Mouse (Mus musculus): ENCODE results near the gene Cfap74. TPM values are rescaled to one million over a fixed set of nuclear protein-coding genes. Genes with fewer than 3 reads are reported as not detected.

The Cfap74 gene
- polyA plus RNA-seq (2017; shearing (Covaris generic)): 1 to 10 TPM; 3.8 to 4.4 TPM

- peak; percentile 69 for ATAC-seq
These were observed at the start of gene Cfap74 for GRCm38 (mm10) chr4:155409058-155409776. Gene Cfap74 (plus strand): TSS chr4:155409190.

- no peak for ATAC-seq
These were observed 49.2 kb upstream of the Cfap74 start for GRCm38 (mm10) chr4:155359560-155360464.

DNA sequence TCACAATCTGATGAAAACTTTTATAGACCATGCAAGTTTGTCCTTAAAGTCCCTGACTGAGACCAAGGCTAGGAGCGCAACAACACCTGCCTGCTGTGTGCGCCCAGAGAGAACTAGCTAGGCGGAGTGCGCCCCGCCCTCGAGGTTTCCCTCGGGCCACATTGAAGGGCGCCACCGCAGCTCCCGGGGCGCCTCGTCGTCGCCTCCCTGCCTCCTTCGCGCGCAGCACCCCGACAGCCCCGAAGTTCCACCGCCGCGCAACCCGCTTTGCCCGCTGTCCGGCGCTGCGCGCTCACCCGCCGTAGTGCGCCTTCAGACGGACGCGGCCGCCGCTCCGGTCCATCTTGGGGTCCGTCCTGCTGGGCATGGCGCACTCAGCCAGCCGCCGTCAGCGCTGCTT, 48.1 kb upstream of the Cfap74 start:
- ATAC-seq: peak; percentile 28

DNA sequence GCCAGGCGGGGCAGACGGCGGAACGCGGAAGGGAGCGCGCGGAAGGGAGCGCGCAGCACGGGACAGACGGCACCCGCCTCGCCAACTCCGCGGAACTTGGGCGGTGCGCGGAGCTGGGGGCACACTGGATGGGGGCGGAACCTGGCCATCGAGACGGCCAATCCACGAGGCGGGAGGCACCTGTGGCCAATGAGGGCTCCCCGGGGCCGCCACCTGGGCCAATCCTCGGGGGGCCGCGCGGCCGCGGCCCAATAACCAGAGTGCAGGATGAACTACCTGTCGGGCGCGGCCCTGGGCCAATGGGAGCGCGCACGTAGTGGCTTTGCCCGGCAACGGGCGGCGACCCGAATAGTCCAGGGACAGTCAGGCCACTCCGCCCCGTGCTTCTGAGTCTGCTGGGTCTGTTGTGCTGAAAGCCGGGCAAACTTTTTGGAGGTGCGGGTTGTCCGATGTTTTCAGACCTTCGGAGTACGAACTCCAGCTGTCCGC, 47.6 kb upstream of the Cfap74 start, which contains the start of gene Prkcz:
Gene Prkcz, minus strand, starts transcription at position 59 of the 489 bp plus-strand sequence.
- peak; percentile 97 for ATAC-seq

DNA sequence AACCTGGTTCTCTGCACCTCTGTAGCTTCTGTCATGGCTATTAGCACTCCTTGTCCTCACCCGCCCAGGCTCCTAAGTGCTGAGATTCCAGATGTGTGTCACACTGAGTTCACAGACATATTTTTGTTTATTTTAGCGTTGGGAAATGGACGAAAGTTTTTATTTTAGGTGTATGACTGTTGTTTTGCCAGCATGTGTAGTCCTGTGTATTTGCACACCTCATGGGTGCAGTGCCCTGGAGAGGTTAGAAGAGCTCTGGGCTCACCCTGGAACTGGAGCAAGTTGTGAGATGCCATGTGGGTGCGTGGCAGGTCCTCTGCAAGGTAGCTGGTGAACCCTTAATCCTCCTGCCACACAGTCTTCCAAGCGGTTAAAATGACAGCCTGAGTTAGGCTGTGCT, 46.5 kb upstream of the Cfap74 start:
- no peak for ATAC-seq

- ATAC-seq: no peak
These were observed 42.2 kb upstream of the Cfap74 start for GRCm38 (mm10) chr4:155366784-155367183.

GRCm38 (mm10) chr4:155367739-155368138, 41.3 kb upstream of the Cfap74 start:
- ATAC-seq: no peak

DNA sequence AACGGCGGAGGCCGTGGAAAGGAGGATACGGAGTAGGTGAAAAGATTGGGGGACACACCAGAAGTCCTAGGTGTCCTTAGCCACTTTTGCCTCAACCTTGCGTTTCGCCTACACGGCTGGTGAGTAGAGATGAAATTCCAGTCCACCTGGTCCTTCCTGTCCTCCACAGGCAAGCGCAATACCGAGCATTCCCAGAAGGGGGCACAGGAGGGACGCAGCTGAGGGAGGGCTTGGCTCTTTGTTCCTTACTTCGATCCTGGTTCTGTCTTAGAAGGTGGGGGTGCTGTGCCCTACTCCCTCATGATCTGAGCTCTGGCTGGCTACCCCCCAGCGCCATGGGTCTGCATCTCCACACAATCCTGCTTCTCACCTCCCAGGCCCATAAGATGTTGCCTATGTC, 40.3 kb upstream of the Cfap74 start:
- ATAC-seq: no peak

DNA sequence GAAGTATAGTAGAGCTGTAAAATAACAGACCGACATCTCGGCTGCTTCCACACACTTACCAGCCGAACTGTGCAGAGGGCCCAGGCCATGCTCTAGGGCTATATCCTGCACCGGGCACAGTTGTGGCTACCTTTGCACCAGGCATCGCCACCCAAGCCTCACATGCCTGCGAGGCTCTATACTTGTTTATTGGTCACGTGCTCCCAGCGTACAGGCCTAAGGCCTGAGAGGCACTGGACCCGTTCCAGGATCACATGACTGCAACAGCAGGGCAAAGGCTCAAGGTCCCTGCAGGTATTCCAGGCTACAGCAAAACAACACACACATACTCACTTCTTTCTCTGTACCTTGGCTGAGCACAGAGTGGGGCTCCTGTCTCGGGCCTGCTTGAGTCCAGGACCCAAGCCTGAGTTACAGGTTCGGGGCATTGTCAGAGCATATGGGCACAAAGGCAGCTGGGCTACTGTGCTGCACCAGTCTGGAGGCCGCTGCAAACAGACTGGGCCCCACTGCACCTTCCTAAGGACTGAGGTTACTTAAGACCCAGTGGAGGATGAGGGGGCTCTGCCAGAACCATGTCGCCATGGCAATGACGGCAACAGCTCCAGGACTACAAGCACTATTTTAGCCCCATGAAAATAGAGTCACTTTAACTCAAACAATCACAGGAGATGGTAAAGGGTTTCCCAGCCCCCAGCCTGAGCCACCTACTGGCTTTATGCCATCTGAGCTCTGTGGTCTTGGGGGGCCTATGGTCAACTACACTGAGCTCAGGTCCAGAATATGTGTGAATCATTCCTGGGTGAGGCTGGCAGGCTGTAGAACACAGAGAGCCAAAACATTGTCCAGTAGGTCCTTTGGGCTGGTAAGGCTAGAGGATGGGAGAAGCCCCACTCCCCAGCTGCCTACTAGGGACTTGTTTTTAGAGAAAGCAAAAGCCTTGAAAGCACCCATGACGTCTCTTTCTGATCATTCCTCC, 38.0 kb upstream of the Cfap74 start:
- ATAC-seq: no peak

DNA sequence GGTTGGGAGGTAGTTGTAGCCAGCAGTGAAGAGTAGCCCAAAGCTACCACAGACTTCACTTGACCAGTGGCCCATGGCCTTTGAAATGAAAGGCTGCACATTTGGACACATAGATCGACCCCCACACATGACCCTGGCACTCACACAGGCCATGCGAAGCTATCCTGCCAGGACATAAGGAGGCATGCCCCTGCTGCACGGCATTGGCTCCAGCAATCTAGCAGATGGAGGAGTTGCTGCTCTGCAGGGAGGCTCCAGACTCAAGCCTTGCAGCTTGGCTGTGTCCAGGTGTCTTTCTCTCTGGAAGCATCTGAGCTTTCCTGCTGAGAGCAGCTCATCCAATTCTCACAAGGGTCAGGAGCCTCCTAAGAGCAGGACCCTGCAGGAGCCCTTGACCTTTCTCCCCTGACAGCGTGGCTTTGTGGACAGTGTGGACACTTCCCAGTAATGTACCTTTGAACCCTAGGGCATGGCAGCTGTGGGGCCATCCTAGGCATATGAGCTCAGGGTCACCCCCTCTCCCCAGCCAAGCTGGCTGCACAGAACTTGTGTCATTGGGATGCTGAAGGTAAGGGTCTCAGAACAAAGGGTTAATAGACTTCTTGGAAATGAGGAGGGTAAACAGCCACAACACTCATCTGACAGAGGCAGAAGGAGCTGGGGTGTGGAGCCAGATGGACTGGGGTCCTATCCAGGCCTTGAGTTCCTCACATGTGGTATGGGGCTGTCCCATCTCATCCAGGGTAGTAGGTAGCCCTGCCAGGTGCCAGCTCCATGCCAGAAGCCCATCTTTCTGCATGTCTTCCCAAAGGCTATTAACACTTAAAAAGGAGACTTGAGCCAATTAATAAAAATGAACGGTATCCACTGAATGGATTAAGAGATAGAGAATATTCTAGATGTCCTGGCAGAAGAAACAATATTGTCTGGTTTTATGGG, 36.9 kb upstream of the Cfap74 start:
- ATAC-seq: no peak

GRCm38 (mm10) chr4:155381974-155382373, 27.0 kb upstream of the Cfap74 start:
- ATAC-seq: no peak

GRCm38 (mm10) chr4:155382752-155383151, 26.2 kb upstream of the Cfap74 start:
- ATAC-seq: no peak

DNA sequence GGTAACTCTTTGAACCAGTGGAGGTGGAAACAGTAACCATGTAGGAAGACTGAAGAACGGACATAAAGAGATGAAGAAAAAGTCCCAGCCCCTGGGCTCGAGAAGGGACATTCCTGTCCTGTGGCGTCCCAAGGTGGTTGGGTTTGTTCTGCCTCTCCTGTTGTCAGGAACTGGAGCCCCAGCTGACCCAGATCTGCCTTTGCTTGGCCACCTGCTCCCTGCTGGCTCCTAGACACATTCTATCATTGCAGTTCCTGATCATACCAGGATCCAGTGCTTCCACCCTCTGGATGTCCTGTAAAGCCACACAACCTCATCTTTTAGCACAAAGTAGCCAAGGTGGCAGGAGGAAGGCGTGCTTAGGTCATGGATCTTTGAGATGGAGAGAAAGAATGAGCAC, 25.7 kb upstream of the Cfap74 start:
- no peak for ATAC-seq

GRCm38 (mm10) chr4:155387166-155387565, 21.8 kb upstream of the Cfap74 start:
- no peak for ATAC-seq

- no peak for ATAC-seq
These were observed 13.5 kb upstream of the Cfap74 start for GRCm38 (mm10) chr4:155395471-155395870.

DNA sequence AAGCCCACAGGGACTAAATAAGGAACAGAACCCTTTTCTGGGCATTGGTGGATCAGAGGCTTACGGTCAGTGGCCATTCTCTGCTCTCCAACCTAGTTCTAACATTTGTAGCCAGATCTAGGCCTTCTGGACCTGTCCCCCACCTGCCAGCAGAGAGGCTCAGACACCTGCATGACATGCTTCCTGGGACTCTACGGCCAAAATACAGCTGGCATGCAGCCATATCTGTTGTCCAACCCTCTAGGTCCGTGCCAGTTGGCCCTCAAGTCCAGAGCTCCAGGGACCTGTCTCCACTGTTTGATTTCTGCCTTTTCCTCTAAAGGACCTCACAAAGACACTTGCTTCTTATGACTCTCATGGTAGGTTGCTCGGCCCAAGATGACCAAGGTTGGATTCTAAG, 12.2 kb upstream of the Cfap74 start:
- no peak for ATAC-seq

GRCm38 (mm10) chr4:155397511-155398221, 11.3 kb upstream of the Cfap74 start, which contains the start of gene Gabrd:
Gene Gabrd (minus strand): TSS chr4:155398112.
- ATAC-seq: peak; percentile 17

DNA sequence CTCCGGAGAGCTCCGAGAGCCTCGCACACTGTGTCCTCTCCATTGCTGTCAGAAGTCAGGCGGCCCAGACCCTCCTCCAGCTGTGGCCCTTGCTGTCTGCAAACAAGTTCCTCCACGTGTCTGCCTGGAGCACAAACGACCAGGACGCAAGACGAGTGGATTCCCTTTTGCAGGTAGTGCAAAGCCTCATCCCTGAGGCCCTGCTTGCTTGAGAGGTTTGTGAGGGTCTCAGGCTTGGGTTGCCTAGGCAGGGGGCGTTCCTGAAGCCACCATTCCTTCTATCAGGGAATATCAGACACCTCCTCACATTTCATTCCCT, 10.8 kb upstream of the Cfap74 start:
- no peak for ATAC-seq

DNA sequence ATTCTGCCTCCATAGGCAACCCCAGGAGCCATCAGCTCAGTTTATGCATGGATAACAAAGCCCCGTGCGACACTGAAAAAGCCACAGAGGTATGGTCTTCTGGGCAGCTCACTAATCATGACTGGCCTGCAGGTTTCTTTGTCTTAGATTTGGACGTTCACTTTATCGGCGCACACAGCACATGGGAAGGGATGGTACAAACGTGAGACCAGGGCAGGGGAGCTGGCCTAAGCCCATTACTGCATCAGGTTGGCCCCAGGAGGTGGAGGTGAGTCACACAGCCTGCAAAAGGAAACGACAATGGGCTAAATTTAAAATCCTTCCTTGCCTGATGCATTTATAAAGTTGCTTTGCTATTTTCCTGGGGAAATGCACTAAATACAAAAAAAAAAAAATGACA, 7.9 kb upstream of the Cfap74 start:
- no peak for ATAC-seq

- ATAC-seq: no peak
These were observed 6.5 kb upstream of the Cfap74 start for GRCm38 (mm10) chr4:155402489-155402888.

DNA sequence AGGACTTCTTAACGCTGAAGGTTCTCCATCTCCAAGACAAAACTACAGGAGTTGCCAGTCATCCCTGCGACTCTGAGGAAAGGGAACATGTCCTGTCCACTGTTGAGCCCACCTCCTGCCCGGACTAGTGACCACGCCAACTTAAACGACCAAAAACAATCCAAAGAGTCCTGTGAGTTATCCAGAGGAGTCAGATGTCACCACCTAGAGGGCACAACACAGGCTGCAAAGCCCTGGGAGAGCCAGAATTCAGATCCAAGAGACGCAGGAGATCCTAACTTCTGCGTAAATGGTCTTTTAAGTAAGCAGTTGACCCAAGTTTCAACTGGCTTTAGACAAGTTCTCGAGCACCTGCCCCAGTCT, 314 bp upstream of the Cfap74 start:
- no peak for ATAC-seq

Measured in CD4-positive, CD25-positive, alpha-beta regulatory T cell, adult 4 months (primary cell).